ENCODE assay signal across 13 mouse cellular contexts in genomic region chr9:27476636-27477035, GRCm38 (mm10).
"Had no signal": no experiment of that assay in that cellular context is flagged by ENCODE, and none has a peak within 500 bp of the region (broad histone marks: within the 10 kb centered on the region; RNA-seq: fewer than 3 reads in every experiment).

No protein-coding gene starts in this region.

- H3K36me3 ChIP-seq: limb, embryonic 12.5 days; limb, embryonic 15.5 days; midbrain, embryonic 12.5 days; midbrain, embryonic 15.5 days had no signal

- DNase-seq: kidney, postnatal 25 days; liver, postnatal 0 days; lung, embryonic 14.5 days; thymus, adult 18-20 months; thymus, postnatal 36 days had no signal

- H3K27me3 ChIP-seq: limb, embryonic 12.5 days; limb, embryonic 15.5 days; midbrain, embryonic 12.5 days; midbrain, embryonic 15.5 days had no signal

- H3K9ac ChIP-seq: limb, embryonic 12.5 days; limb, embryonic 15.5 days; liver, embryonic 14.5 days; liver, postnatal 0 days; lung, embryonic 14.5 days; midbrain, embryonic 12.5 days; midbrain, embryonic 15.5 days had no signal

- H3K4me3 ChIP-seq: limb, embryonic 12.5 days; limb, embryonic 15.5 days; midbrain, embryonic 12.5 days; midbrain, embryonic 15.5 days had no signal

- H3K27ac ChIP-seq: kidney, postnatal 0 days; limb, embryonic 12.5 days; limb, embryonic 15.5 days; liver, embryonic 14.5 days; macrophage; midbrain, embryonic 12.5 days; midbrain, embryonic 15.5 days had no signal

- H3K4me2 ChIP-seq: limb, embryonic 12.5 days; limb, embryonic 15.5 days; liver, embryonic 11.5 days; lung, embryonic 14.5 days; midbrain, embryonic 12.5 days; midbrain, embryonic 15.5 days had no signal

- ATAC-seq: liver, postnatal 0 days had no signal

- H3K9me3 ChIP-seq: limb, embryonic 12.5 days; limb, embryonic 15.5 days; midbrain, embryonic 12.5 days; midbrain, embryonic 15.5 days had no signal

- H3K4me1 ChIP-seq: limb, embryonic 12.5 days; limb, embryonic 15.5 days; midbrain, embryonic 12.5 days had no signal
